Mouse (Mus musculus): Measurements from ENCODE around the gene Olfr744.

GRCm38 (mm10) chr14:50646783-50647182 lies 32.1 kb downstream of the Olfr744 start, which contains the start of gene Olfr746:
- TF ChIP-seq GATA1 (IDR thresholded peaks at IDR 0.05; ENCODE audit: borderline replicate concordance, low read length) (no peak), FLI1 (IDR thresholded peaks at IDR 0.05; ENCODE audit: low read length) (no peak)

Measured in megakaryocyte, embryonic 14.5 days (primary cell).